ENCODE assay signal across 11 mouse cellular contexts in the genomic region with DNA sequence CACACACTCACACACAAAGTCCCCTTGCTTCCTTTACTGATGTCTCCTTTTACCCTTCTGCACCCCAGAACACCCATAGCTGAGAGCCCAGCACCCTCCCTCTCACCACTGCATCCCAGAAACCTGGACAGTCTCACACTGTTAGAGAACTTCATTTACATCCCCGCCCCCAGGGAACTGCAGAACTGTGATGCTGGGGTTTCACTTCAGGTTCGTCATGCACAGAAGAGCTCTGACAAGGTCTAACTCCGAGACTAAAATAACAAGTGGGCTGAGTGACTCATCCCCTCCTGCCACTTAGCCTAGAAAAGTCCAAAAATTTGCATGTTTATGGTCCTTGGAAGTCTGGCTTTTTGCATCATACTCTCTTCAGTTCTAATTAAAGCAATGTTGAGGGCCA. TPM values are rescaled to one million over a fixed set of nuclear protein-coding genes. Genes with fewer than 3 reads are reported as not detected.
DNase-seq lines count a peak whose midpoint lies in the region; ATAC-seq and TF ChIP-seq lines count a peak whose summit lies in the region.
"Had no signal": no experiment of that assay in that cellular context is flagged by ENCODE, and none has a peak within 500 bp of the region (broad histone marks: within the 10 kb centered on the region; RNA-seq: fewer than 3 reads in every experiment).

No protein-coding gene starts in this region.

- peak overlapping the region; percentile 13; the same call in 1 of the 2 replicates for H3K27ac ChIP-seq in kidney, postnatal 0 days
- H3K27ac ChIP-seq in CH12.LX (ENCODE audit: insufficient read depth, low read depth), result peak overlapping the region; percentile 100
- no peak overlapping the region for H3K27ac ChIP-seq in intestine, postnatal 0 days (ENCODE audit: low read depth, low read length)
- no peak overlapping the region for H3K27ac ChIP-seq in forebrain, postnatal 0 days (ENCODE audit: low read depth, low read length)
- H3K27ac ChIP-seq: forebrain, embryonic 10.5 days; lung, embryonic 15.5 days had no signal

- no peak for DNase-seq in kidney, postnatal 0 days (ENCODE audit: low spot score)
- DNase-seq in kidney, postnatal 4 days, result no peak
- peak; percentile 98 for DNase-seq in CH12.LX (ENCODE audit: extremely low read depth)
- DNase-seq in brain, adult 2 months (ENCODE audit: low read depth, low spot score), result peak; percentile 93
- DNase-seq in forebrain, postnatal 0 days, result no peak
- no peak for DNase-seq in gastrocnemius, adult 8-10 months (ENCODE audit: low spot score in 2 of 2)

- TF ChIP-seq EP300 in CH12.LX (IDR thresholded peaks at IDR 0.05; ENCODE audit: low read length), result peak; percentile 96

- no peak for TF ChIP-seq RAD21 in CH12.LX (IDR thresholded peaks at IDR 0.05; ENCODE audit: low read depth, low read length)

- 0 out of 2 replicates have a peak, but pooled peaks have one; percentile 6 for ATAC-seq in kidney, postnatal 0 days (replicated peaks; ENCODE audit: low FRiP score, low read depth)
- peak; percentile 69 for ATAC-seq in neutrophil, adult 5-6 weeks (ENCODE audit: extremely low read depth, insufficient number of reproducible peaks, low FRiP score, poor library complexity, severe bottlenecking)
- no peak for ATAC-seq in intestine, postnatal 0 days
- no peak for ATAC-seq in forebrain, postnatal 0 days
- ATAC-seq: inflammation-experienced regulatory T-cells, adult 6 months had no signal

- H3K27me3 ChIP-seq in kidney, postnatal 0 days (ENCODE audit: insufficient read depth, low read length), result no peaks in the 10 kb centered on the region
- no peaks in the 10 kb centered on the region for H3K27me3 ChIP-seq in CH12.LX (replicated peaks)
- no peaks in the 10 kb centered on the region for H3K27me3 ChIP-seq in intestine, postnatal 0 days (replicated peaks; ENCODE audit: control insufficient read depth, insufficient read depth, low read length)
- H3K27me3 ChIP-seq in forebrain, postnatal 0 days (ENCODE audit: insufficient read depth, low read length), result no peaks in the 10 kb centered on the region
- H3K27me3 ChIP-seq: lung, embryonic 15.5 days had no signal

- 42% methylated on average over 3 of the region's 3 CpGs for WGBS in kidney, postnatal 0 days
- WGBS in intestine, postnatal 0 days, result 58% methylated on average over 3 of the region's 3 CpGs
- WGBS in forebrain, postnatal 0 days, result 70% methylated on average over 3 of the region's 3 CpGs

- H3K9ac ChIP-seq in kidney, postnatal 0 days (ENCODE audit: low read depth, low read length), result no peak overlapping the region
- H3K9ac ChIP-seq in CH12.LX (ENCODE audit: insufficient read depth, low read depth), result no peak overlapping the region
- H3K9ac ChIP-seq in intestine, postnatal 0 days (ENCODE audit: low read depth, low read length), result no peak overlapping the region
- H3K9ac ChIP-seq in forebrain, postnatal 0 days, result no peak overlapping the region
- H3K9ac ChIP-seq: lung, embryonic 15.5 days had no signal

- TF ChIP-seq CTCF in kidney, postnatal 0 days (IDR thresholded peaks at IDR 0.05; ENCODE audit: low read depth), result no peak
- TF ChIP-seq CTCF in CH12.LX (conservative IDR thresholded peaks at IDR 0.05 in 1 of 2, IDR thresholded peaks at IDR 0.05 in 1 of 2; ENCODE audit: low read depth in 2 of 2, low read length in 2 of 2), result no peak
- no peak for TF ChIP-seq CTCF in intestine, postnatal 0 days (IDR thresholded peaks at IDR 0.05; ENCODE audit: low read depth)
- TF ChIP-seq CTCF in forebrain, postnatal 0 days (IDR thresholded peaks at IDR 0.05; ENCODE audit: low read depth), result no peak

- no peaks in the 10 kb centered on the region for H3K9me3 ChIP-seq in kidney, postnatal 0 days (replicated peaks; ENCODE audit: low read length)
- no peaks in the 10 kb centered on the region for H3K9me3 ChIP-seq in CH12.LX (replicated peaks; ENCODE audit: low read length)
- no peaks in the 10 kb centered on the region for H3K9me3 ChIP-seq in intestine, postnatal 0 days (ENCODE audit: control insufficient read depth)
- no peaks in the 10 kb centered on the region for H3K9me3 ChIP-seq in forebrain, postnatal 0 days (ENCODE audit: low read length)
- H3K9me3 ChIP-seq: forebrain, embryonic 10.5 days; lung, embryonic 15.5 days had no signal

- no peak overlapping the region for H3K4me2 ChIP-seq in kidney, postnatal 0 days (ENCODE audit: low read length)
- peak overlapping the region; percentile 32 for H3K4me2 ChIP-seq in CH12.LX (ENCODE audit: insufficient read depth, low read depth, poor library complexity, severe bottlenecking)
- H3K4me2 ChIP-seq in intestine, postnatal 0 days (replicated peaks; ENCODE audit: low read depth), result no peak overlapping the region
- no peak overlapping the region for H3K4me2 ChIP-seq in forebrain, postnatal 0 days (ENCODE audit: low read depth)
- H3K4me2 ChIP-seq: lung, embryonic 15.5 days had no signal

- H3K4me3 ChIP-seq in kidney, postnatal 0 days (replicated peaks; ENCODE audit: low read depth, low read length), result no peak overlapping the region
- no peak overlapping the region for H3K4me3 ChIP-seq in CH12.LX (replicated peaks in 1 of 3; ENCODE audit: low read depth in 2 of 3, low read length in 2 of 3, poor library complexity in 1 of 3)
- no peak overlapping the region for H3K4me3 ChIP-seq in intestine, postnatal 0 days (ENCODE audit: low read depth, low read length)
- no peak overlapping the region for H3K4me3 ChIP-seq in forebrain, postnatal 0 days (ENCODE audit: low read depth, low read length)
- H3K4me3 ChIP-seq: forebrain, embryonic 10.5 days; lung, embryonic 15.5 days had no signal

- peaks cover 7% of the 10 kb centered on the region for H3K36me3 ChIP-seq in kidney, postnatal 0 days (ENCODE audit: insufficient read depth, low read length)
- peaks cover 27 to 36% of the 10 kb centered on the region in 2 experiments for H3K36me3 ChIP-seq in CH12.LX (replicated peaks in 1 of 2; ENCODE audit: control insufficient read depth in 1 of 2, insufficient read depth in 1 of 2, low read length in 1 of 2)
- H3K36me3 ChIP-seq in intestine, postnatal 0 days (ENCODE audit: control insufficient read depth, insufficient read depth), result peaks cover 29% of the 10 kb centered on the region
- H3K36me3 ChIP-seq in forebrain, postnatal 0 days (ENCODE audit: insufficient read depth), result peaks cover 27% of the 10 kb centered on the region

- peak; percentile 34 for TF ChIP-seq POLR2A in CH12.LX (IDR thresholded peaks at IDR 0.05; ENCODE audit: low read depth, low read length)

- dilution Hi-C loops in CH12.LX (cut with MboI; ENCODE audit: extremely low pct_ligation_motif_present, extremely low pct_unique_long_range_greater_than_20kb, low sequenced_read_pairs), result no loop called here

- no peaks in the 10 kb centered on the region for H3K4me1 ChIP-seq in kidney, postnatal 0 days (replicated peaks; ENCODE audit: insufficient read depth, low read length)
- peaks cover 34 to 74% of the 10 kb centered on the region in 2 experiments for H3K4me1 ChIP-seq in CH12.LX (ENCODE audit: control insufficient read depth in 1 of 2, insufficient read depth in 2 of 2)
- no peaks in the 10 kb centered on the region for H3K4me1 ChIP-seq in intestine, postnatal 0 days (replicated peaks; ENCODE audit: control insufficient read depth, insufficient read depth, low read length)
- peaks cover 6% of the 10 kb centered on the region; the same call in 1 of the 2 replicates for H3K4me1 ChIP-seq in forebrain, postnatal 0 days (ENCODE audit: insufficient read depth)

- H3K79me2 ChIP-seq in CH12.LX (replicated peaks; ENCODE audit: control insufficient read depth, extremely low read depth, insufficient read depth, poor library complexity, severe bottlenecking), result peaks cover 22% of the 10 kb centered on the region

- in situ Hi-C loops in CH12.LX (cut with MboI; ENCODE audit: low pct_ligation_motif_present, low pct_unique_long_range_greater_than_20kb, low sequenced_read_pairs), result no loop called here

RNA-seq across cellular contexts. Expression of gene Fem1a, which starts 9.7 kb away (rescaled TPM):
- 11.7 TPM in 2 replicates for polyA plus RNA-seq in kidney, postnatal 0 days (2015; fragmentation: Nextera tagmentation; extraction: Ambion mirVana)
- total RNA-seq in CH12.LX (2012; rRNA removed) (26.0 and 28.0 TPM in 2 replicates), CH12.LX (2014; rRNA removed) (14.9 and 17.5 TPM in 2 replicates)
- 14.7 and 16.6 TPM in 2 replicates for polyA plus RNA-seq in CH12.LX (2012; ENCODE audit: insufficient read length, low read depth)
- 22.2 and 23.8 TPM in 2 replicates for total RNA-seq in neutrophil, adult 5-6 weeks (2017)
- 7.0 and 8.0 TPM in 2 replicates for polyA plus RNA-seq in intestine, postnatal 0 days (2015; fragmentation: Nextera tagmentation; extraction: Ambion mirVana)
- 44.2 and 53.6 TPM in 2 replicates for total RNA-seq in forebrain, postnatal 0 days (2014; rRNA removed)
- polyA plus RNA-seq in forebrain, postnatal 0 days (2015; fragmentation: Nextera tagmentation; extraction: Ambion mirVana), result 15.4 and 17.2 TPM in 2 replicates
- total RNA-seq in gastrocnemius, adult 8-10 months (2022), result 100 to 1,000 TPM; 180 to 201 (median 196) TPM

RNA-seq across cellular contexts. Expression of gene Ticam1, which starts 10.3 kb away (rescaled TPM):
- polyA plus RNA-seq in kidney, postnatal 0 days (2015; fragmentation: Nextera tagmentation; extraction: Ambion mirVana), result 6.9 and 7.7 TPM in 2 replicates
- total RNA-seq in CH12.LX (2012; rRNA removed), result 15.9 and 17.6 TPM in 2 replicates
- total RNA-seq in CH12.LX (2014; rRNA removed), result 4.5 and 6.4 TPM in 2 replicates
- 14.6 and 18.6 TPM in 2 replicates for polyA plus RNA-seq in CH12.LX (2012; ENCODE audit: insufficient read length, low read depth)
- 4.8 and 6.4 TPM in 2 replicates for total RNA-seq in neutrophil, adult 5-6 weeks (2017)
- 15.8 and 16.0 TPM in 2 replicates for polyA plus RNA-seq in intestine, postnatal 0 days (2015; fragmentation: Nextera tagmentation; extraction: Ambion mirVana)
- 1.9 and 2.5 TPM in 2 replicates for total RNA-seq in forebrain, postnatal 0 days (2014; rRNA removed)
- 1.2 and 1.5 TPM in 2 replicates for polyA plus RNA-seq in forebrain, postnatal 0 days (2015; fragmentation: Nextera tagmentation; extraction: Ambion mirVana)
- total RNA-seq in gastrocnemius, adult 8-10 months (2022), result 1 to 10 TPM; 1.7 to 2.2 (median 2.0) TPM

RNA-seq across cellular contexts. Expression of gene Plin3, which starts 26.4 kb away (rescaled TPM):
- polyA plus RNA-seq in kidney, postnatal 0 days (2015; fragmentation: Nextera tagmentation; extraction: Ambion mirVana), result 69.6 and 75.2 TPM in 2 replicates
- 18.8 and 23.3 TPM in 2 replicates for total RNA-seq in CH12.LX (2012; rRNA removed)
- total RNA-seq in CH12.LX (2014; rRNA removed), result 17.0 and 17.3 TPM in 2 replicates
- 17.9 and 18.5 TPM in 2 replicates for polyA plus RNA-seq in CH12.LX (2012; ENCODE audit: insufficient read length, low read depth)
- total RNA-seq in neutrophil, adult 5-6 weeks (2017), result 13.5 and 14.2 TPM in 2 replicates
- polyA plus RNA-seq in intestine, postnatal 0 days (2015; fragmentation: Nextera tagmentation; extraction: Ambion mirVana), result 521 and 545 TPM in 2 replicates
- total RNA-seq in forebrain, postnatal 0 days (2014; rRNA removed), result 8.1 and 8.5 TPM in 2 replicates
- polyA plus RNA-seq in forebrain, postnatal 0 days (2015; fragmentation: Nextera tagmentation; extraction: Ambion mirVana), result 12.4 and 13.9 TPM in 2 replicates
- 10 to 100 TPM; 22.9 to 44.8 (median 28.7) TPM for total RNA-seq in gastrocnemius, adult 8-10 months (2022)

RNA-seq across cellular contexts. Expression of gene Arrdc5, which starts 33.8 kb away (rescaled TPM):
- polyA plus RNA-seq in kidney, postnatal 0 days (2015; fragmentation: Nextera tagmentation; extraction: Ambion mirVana), result not detected in 2 replicates
- total RNA-seq in CH12.LX (2012; rRNA removed) (not detected in 2 replicates), CH12.LX (2014; rRNA removed) (not detected in 2 replicates)
- polyA plus RNA-seq in CH12.LX (2012; ENCODE audit: insufficient read length, low read depth), result 0.23 TPM in 1 of 2 replicates, not detected in the other
- not detected in 2 replicates for total RNA-seq in neutrophil, adult 5-6 weeks (2017)
- not detected in 2 replicates for polyA plus RNA-seq in intestine, postnatal 0 days (2015; fragmentation: Nextera tagmentation; extraction: Ambion mirVana)
- total RNA-seq in forebrain, postnatal 0 days (2014; rRNA removed), result not detected in 2 replicates
- not detected in 2 replicates for polyA plus RNA-seq in forebrain, postnatal 0 days (2015; fragmentation: Nextera tagmentation; extraction: Ambion mirVana)
- not detected for total RNA-seq in gastrocnemius, adult 8-10 months (2022)
- polyA plus RNA-seq: forebrain, embryonic 10.5 days; inflammation-experienced regulatory T-cells, adult 6 months; lung, embryonic 15.5 days had no signal

RNA-seq across cellular contexts. Expression of gene Uhrf1, which starts 36.9 kb away (rescaled TPM):
- 54.3 and 67.3 TPM in 2 replicates for polyA plus RNA-seq in kidney, postnatal 0 days (2015; fragmentation: Nextera tagmentation; extraction: Ambion mirVana)
- total RNA-seq in CH12.LX (2012; rRNA removed), result 220 and 249 TPM in 2 replicates
- 144 and 161 TPM in 2 replicates for total RNA-seq in CH12.LX (2014; rRNA removed)
- polyA plus RNA-seq in CH12.LX (2012; ENCODE audit: insufficient read length, low read depth), result 184 and 249 TPM in 2 replicates
- total RNA-seq in neutrophil, adult 5-6 weeks (2017), result 2.3 and 2.4 TPM in 2 replicates
- polyA plus RNA-seq in intestine, postnatal 0 days (2015; fragmentation: Nextera tagmentation; extraction: Ambion mirVana), result 22.5 and 23.5 TPM in 2 replicates
- total RNA-seq in forebrain, postnatal 0 days (2014; rRNA removed), result 7.4 and 11.6 TPM in 2 replicates
- polyA plus RNA-seq in forebrain, postnatal 0 days (2015; fragmentation: Nextera tagmentation; extraction: Ambion mirVana), result 8.9 and 9.9 TPM in 2 replicates
- under 1 TPM; 0.18 to 0.67 (median 0.44) TPM for total RNA-seq in gastrocnemius, adult 8-10 months (2022)

Comparison
In these comparisons a context has a peak if more than half of its experiments do, and no peak if none do; other contexts are left out.
1. ATAC-seq: peak in kidney, postnatal 0 days (single experiment) and neutrophil, adult 5-6 weeks (single experiment); none in intestine, postnatal 0 days (single experiment) and forebrain, postnatal 0 days (single experiment).
2. DNase-seq: peak in CH12.LX (single experiment) and brain, adult 2 months (single experiment); none in kidney, postnatal 0 days (single experiment), kidney, postnatal 4 days (0 of 2), forebrain, postnatal 0 days (single experiment) and gastrocnemius, adult 8-10 months (0 of 2).
3. H3K27ac ChIP-seq: peak in kidney, postnatal 0 days (single experiment) and CH12.LX (single experiment); none in intestine, postnatal 0 days (single experiment) and forebrain, postnatal 0 days (single experiment).